In the genomic region with DNA sequence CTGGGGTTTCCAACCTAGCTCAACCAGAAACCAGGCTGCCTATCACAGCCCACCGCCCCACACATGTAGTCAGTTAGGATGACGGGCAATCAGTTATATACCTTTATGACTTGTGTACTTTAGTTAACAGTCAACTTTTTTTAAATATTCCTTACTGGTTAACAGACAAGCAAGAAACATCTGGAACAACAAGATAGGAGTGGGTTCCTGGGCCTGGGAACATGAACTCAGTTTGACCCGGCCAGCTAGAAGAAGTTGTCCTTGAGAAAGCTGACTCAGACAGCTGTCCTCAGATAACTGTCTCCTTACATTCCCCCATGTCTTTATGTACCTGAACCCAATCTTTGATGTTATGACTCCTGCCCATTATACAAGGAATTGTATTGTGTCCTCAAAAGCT, we compare ENCODE assay signal across 24 mouse cellular contexts. TPM values are rescaled to one million over a fixed set of nuclear protein-coding genes. Genes with fewer than 3 reads are reported as not detected.
"Had no signal": no experiment of that assay in that cellular context is flagged by ENCODE, and none has a peak within 500 bp of the region (broad histone marks: within the 10 kb centered on the region; RNA-seq: fewer than 3 reads in every experiment).

No protein-coding gene starts in this region.

- H3K27me3 ChIP-seq: liver, embryonic 13.5 days; midbrain, embryonic 12.5 days; midbrain, embryonic 15.5 days; neural tube, embryonic 12.5 days; neural tube, embryonic 15.5 days had no signal

- H3K9ac ChIP-seq: liver, embryonic 13.5 days; lung, embryonic 14.5 days; midbrain, embryonic 12.5 days; midbrain, embryonic 15.5 days; neural tube, embryonic 12.5 days; neural tube, embryonic 15.5 days had no signal

- H3K4me3 ChIP-seq: layer of hippocampus, adult 2 months; liver, embryonic 13.5 days; midbrain, embryonic 12.5 days; midbrain, embryonic 15.5 days; neural tube, embryonic 12.5 days; neural tube, embryonic 15.5 days had no signal

- H3K36me3 ChIP-seq: liver, embryonic 13.5 days; midbrain, embryonic 12.5 days; midbrain, embryonic 15.5 days; neural tube, embryonic 12.5 days; neural tube, embryonic 15.5 days had no signal

- H3K9me3 ChIP-seq: liver, embryonic 13.5 days; midbrain, embryonic 12.5 days; midbrain, embryonic 15.5 days; neural tube, embryonic 12.5 days; neural tube, embryonic 15.5 days had no signal

- H3K27ac ChIP-seq: kidney, postnatal 0 days; layer of hippocampus, adult 2 months; liver, embryonic 13.5 days; macrophage; midbrain, embryonic 12.5 days; midbrain, embryonic 15.5 days; neural tube, embryonic 12.5 days; neural tube, embryonic 15.5 days had no signal

- H3K4me2 ChIP-seq: liver, embryonic 13.5 days; lung, embryonic 14.5 days; midbrain, embryonic 12.5 days; midbrain, embryonic 15.5 days; neural tube, embryonic 12.5 days; neural tube, embryonic 15.5 days had no signal

- ATAC-seq: lung, postnatal 0 days; midbrain, embryonic 15.5 days had no signal

- H3K4me1 ChIP-seq: midbrain, embryonic 12.5 days; midbrain, embryonic 15.5 days; neural tube, embryonic 12.5 days; neural tube, embryonic 15.5 days had no signal

- DNase-seq: kidney, postnatal 25 days; layer of hippocampus, adult 9-11 months; liver, embryonic 13.5 days; lung, embryonic 14.5 days; thymus, adult 18-20 months; thymus, postnatal 36 days had no signal

RNA-seq across cellular contexts. Expression of gene E330021D16Rik, which starts 37.3 kb away (rescaled TPM):
- total RNA-seq: layer of hippocampus, adult 2 months; layer of hippocampus, postnatal 25 days; left cerebral cortex, adult 18-20 months; left cerebral cortex, postnatal 10 days; left cerebral cortex, postnatal 36 days; megakaryocyte, adult 5-6 weeks had no signal
- polyA plus RNA-seq: large intestine, adult 2 months; limb, embryonic 11.5 days; liver, embryonic 13.5 days; lung, embryonic 14.5 days; macrophage; midbrain, embryonic 12.5 days; midbrain, embryonic 15.5 days; neural tube, embryonic 12.5 days; neural tube, embryonic 15.5 days; small intestine, adult 2 months; stomach, embryonic 16.5 days; urinary bladder, adult 2 months had no signal
